Mouse (Mus musculus) left cerebral cortex, adult 2 months (tissue): ENCODE measurements around the gene Git1. TPM values are rescaled to one million over a fixed set of nuclear protein-coding genes. Genes with fewer than 3 reads are reported as not detected.

ENCODE experiments used
- DNase-seq, 2 experiments: peaks; one replicate each; pipeline ENCODE4 v3.0.0; 2021 to 2022; ENCODE audit warnings: low spot score in 2 of 2, mixed read lengths in 1 of 2; ENCODE audit errors: extremely low spot score in 1 of 2
- H3K27ac ChIP-seq: fragments of 200-600 bp; 2 replicates; pipeline ENCODE4 v1.8.1; 2022
- H3K4me3 ChIP-seq: fragments of 200-600 bp; 2 replicates; pipeline ENCODE4 v1.8.1; 2022
- CTCF ChIP-seq: fragments of 200-600 bp; IDR thresholded peaks from 2 replicates; pipeline ENCODE4 v1.8.1; 2022; ENCODE audit warnings: antibody characterized with exemption, mild to moderate bottlenecking, moderate library complexity
- intact Hi-C: fragments of 180-260 bp; cut with DNase I; formaldehyde crosslinking; loops from one replicate; pipeline ENCODE4 v1.15.1; 2025
- long read RNA-seq, 2 experiments: library from polyadenylated mRNA; stranded (forward); transcript quantifications; one replicate each; pipeline ENCODE4 v2.0.0; 2021; ENCODE audit warnings: borderline mapping rate in 2 of 2
- total RNA-seq, 2 experiments: library from RNA; stranded (reverse); gene quantifications; 2 replicates each; pipeline ENCODE4 v1.2.3; 2021

The Git1 gene
- total RNA-seq: 100 to 1,000 TPM; 297 to 305 TPM
- long read RNA-seq, experiment 1, transcript Git1-202 (19 exons, 3,476 nt): minor isoform, 41 of 759 reads
- long read RNA-seq, experiment 1, transcript Git1-201 (20 exons, 3,512 nt): major isoform, 599 of 759 reads
- long read RNA-seq, experiment 1, partial matches to known transcripts: 74 of 759 reads
- long read RNA-seq, experiment 1, other reads (novel, unspliced or antisense): 45 of 759 reads
- long read RNA-seq, experiment 2, transcript Git1-202 (19 exons, 3,476 nt): minor isoform, 30 of 662 reads
- long read RNA-seq, experiment 2, transcript Git1-201 (20 exons, 3,512 nt): major isoform, 526 of 662 reads
- long read RNA-seq, experiment 2, partial matches to known transcripts: 53 of 662 reads
- long read RNA-seq, experiment 2, other reads (novel, unspliced or antisense): 53 of 662 reads

DNA sequence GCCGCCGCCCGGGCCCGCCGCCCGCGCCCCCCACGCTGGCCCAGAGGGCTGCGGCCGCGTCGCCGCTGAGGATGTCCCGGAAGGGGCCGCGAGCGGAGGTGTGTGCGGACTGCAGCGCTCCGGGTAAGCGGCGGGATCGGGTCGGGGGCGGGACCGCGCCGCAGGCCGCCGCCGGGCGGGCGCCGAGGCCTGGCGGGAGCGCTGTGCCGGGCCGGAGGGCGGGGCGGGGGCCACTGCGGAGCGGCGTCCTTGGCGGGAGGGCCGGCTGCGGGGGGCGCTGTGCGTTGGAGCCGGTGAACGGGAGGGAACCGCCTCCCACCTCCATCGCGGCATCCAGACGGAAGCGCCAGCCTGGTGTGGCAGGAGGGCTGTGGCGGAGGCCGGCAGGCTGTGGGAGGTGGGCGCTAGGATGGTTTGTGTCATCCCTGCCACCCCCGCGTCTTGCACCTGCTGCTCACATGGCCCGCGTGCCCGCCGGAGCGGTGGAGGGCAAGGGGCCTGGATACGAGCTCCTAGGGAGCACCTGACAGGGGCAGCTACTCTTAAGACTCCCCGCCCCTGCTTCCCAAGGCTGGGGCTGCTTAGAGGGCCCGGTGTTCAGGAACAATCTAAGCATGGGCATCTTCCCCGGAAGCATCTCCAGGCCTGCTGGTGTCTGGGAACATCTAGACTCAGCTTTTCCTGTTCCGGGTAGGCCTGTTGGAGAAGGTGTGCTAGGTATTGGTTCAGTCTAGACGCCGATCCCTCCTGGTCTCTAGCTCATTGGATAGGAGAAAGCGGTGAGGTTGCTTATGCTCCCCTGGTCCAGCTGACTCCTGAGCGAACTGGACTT is at the start of gene Git1:
Gene Git1 (plus strand): TSS at position 51 of the 832 bp plus-strand sequence.
- DNase-seq: peak; percentile 67 to 73
- Histone ChIP-seq H3K4me3 (peak within 1 kb of the TSS; percentile 80), H3K27ac (peak within 1 kb of the TSS; percentile 98)
- intact Hi-C loops: loop anchor here (5.0 to 10.0 kb wide), 2 partner anchors 114 to 491 kb away; partner anchors contain the start of genes Phf12 and Taok1
- no peak; the same call in 1 of the 2 replicates for TF ChIP-seq CTCF

DNA sequence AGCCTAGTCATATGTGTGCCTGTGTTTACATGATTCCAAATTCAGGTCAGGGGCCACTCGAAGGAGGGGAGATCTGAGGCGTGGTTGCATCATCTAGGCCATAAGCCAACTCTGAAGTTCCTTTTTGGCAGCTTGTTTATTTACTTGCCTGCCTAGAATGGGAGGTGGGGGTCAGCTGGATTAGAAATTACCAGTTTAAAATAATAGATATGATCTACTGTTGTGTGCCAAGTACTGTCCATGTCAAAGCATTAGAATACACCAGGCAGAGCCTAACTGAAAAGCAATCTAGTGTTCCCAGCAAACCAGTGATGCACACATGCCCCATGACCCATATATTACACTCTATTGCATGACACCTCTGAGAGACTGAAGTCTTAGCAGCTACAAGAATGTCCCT is 48.4 kb upstream of the Git1 start:
- TF ChIP-seq CTCF: no peak

DNA sequence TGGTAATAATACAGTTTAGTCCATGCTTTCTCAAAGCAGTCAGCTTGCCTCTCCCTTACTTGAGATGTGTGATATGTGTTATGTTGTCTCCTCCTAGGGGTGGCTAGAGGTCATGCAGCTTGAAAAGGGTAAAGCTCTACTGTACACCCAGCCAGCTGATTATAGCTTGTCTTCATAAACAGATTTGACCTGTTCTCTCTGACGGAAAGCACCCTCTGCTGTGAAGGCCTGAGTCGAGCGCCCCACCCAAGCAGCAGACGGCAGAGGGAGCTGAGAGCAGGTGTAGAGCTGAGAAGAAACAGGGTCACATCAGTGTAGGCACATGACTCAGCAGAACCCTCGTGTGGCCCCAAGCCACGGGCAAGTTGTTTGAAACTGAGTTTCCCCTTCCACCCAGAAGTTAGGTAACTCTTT is 46.7 kb upstream of the Git1 start:
- no peak overlapping the region for H3K4me3 ChIP-seq
- DNase-seq: no peak
- TF ChIP-seq CTCF: peak; percentile 71
- H3K27ac ChIP-seq: no peak overlapping the region
- intact Hi-C loops: loop anchor here (2.0 to 5.0 kb wide), 3 partner anchors 129 to 344 kb away; no protein-coding TSS in a partner anchor

More for the DNA sequence above, 48.4 kb upstream of the Git1 start:
- H3K4me3 ChIP-seq: no peak overlapping the region
- no peak overlapping the region for H3K27ac ChIP-seq
- no peak for DNase-seq
- intact Hi-C loops: loop anchor here (5.0 kb wide), 2 partner anchors 128 to 343 kb away; no protein-coding TSS in a partner anchor

DNA sequence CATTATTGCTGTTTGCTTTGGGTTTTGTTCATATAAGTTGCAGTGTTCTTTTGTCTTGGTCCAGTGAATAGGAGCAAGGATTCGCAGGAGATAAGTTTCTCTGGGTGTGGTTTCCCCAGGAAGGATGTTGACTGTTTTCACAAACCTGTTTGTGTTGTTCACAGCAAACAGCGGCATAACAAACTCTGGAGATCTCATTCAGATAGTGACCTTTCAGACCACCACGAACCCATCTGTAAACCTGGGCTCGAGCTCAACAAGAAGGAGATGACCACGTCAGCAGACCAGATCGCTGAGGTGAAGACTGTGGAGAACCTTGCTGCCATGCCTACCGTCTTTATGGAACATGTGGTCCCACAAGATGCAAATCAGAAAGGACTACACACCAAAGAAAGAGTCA is 44.1 kb upstream of the Git1 start:
- Histone ChIP-seq H3K4me3 (no peak overlapping the region), H3K27ac (no peak overlapping the region)
- no peak for DNase-seq
- intact Hi-C loops: loop anchor here (5.0 kb wide), 2 partner anchors 132 to 347 kb away; no protein-coding TSS in a partner anchor
- TF ChIP-seq CTCF: no peak

DNA sequence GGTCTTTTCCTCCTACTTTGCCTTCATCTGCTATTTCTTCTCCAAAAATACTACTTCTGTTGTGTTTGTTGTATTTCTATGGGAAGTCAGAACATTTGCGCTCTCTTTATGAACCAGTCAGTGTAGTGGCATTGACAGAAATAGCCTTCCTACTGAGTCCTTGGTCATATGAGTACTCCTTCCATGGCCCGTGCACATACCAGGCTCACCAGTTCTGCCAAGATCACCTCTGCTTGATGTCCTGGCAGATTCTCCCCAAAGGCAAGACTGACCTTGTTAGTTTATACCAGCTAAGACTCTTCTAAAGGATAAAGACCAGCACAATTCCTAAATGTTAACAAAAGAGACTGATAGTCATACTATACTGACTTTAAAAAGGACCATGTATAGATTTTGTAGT is 41.7 kb upstream of the Git1 start:
- no peak for DNase-seq

DNA sequence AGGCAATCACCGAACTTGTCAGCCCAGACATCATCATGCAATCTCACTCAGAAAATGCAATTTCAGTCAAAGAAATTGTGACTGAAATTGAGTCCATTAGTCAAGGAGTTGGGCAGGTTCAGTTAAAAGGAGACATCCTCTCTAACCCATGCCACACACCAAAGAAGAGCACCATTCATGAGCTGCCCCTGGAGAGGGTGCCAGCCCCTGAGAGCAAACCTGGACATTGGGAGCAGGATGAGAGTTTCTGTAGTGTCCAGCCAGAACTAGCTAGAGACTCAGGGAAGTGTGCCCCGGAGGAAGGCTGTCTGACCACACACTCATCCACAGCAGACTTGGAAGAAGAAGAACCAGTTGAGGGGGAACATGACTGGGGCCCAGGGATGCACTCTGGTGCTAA is 40.0 kb upstream of the Git1 start:
- H3K27ac ChIP-seq: no peak overlapping the region
- DNase-seq: no peak
- TF ChIP-seq CTCF: no peak
- intact Hi-C loops: no loop called here
- H3K4me3 ChIP-seq: no peak overlapping the region

More for the DNA sequence above, 41.7 kb upstream of the Git1 start:
- intact Hi-C loops: no loop called here
- TF ChIP-seq CTCF: no peak
- no peak overlapping the region for H3K4me3 ChIP-seq
- H3K27ac ChIP-seq: no peak overlapping the region

DNA sequence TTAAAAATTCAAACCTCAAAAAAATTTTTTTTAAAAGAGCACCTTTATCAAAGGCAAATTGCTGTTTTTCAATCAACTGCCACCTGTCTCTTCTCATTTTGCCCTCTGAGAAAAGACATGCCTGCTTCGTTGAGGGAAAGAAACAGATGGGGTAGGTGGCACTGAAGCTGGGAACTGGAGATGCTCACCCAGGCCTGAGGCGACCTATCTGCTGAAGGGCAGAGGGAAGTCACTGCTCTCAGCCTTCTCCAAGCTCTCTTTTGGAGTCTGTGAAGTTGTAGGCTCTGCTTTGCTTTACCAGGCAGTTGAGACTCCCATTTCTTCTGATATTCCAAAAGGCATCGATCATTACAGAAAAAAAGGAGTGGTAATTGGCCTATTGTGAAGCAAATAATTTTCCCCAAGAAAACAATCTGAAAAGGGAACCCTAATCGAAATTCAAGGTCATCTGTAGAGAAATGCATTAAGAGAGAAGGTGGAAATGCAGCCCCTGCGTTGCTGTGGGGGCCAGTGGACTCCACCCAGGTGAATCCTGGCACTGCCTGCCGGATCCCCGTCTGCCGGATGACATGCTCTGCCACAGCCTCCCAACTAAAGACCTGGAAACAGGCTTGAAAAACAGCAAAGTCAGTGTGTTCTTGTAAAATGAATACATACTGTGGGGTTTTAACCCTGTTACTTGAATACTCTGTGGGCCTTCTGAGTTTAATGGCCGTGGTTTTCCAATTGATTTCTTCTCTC is 37.4 kb upstream of the Git1 start:
- DNase-seq: no peak
- no peak for TF ChIP-seq CTCF
- intact Hi-C loops: no loop called here
- no peak overlapping the region for H3K27ac ChIP-seq
- H3K4me3 ChIP-seq: no peak overlapping the region

DNA sequence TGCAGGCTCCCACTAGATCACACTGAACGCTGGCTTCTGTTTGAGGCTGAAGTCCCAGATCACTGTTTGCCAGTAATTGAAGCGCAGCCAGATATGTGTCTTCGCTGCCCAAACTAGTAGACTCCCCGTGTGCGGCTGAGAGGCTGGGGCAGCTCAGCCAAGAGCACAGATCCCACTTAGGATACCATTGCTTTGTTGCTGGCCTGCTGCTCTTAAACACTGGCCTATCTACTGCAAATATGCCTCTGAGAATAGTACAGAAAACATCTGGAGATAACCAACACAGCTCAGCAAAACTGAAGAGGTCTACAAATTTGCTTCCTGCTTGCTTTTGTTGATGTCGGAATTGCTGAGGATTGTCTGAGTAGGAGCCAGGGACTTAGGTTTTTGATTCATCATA is 36.5 kb upstream of the Git1 start:
- DNase-seq: no peak
- intact Hi-C loops: no loop called here
- Histone ChIP-seq H3K27ac (no peak overlapping the region), H3K4me3 (no peak overlapping the region)
- TF ChIP-seq CTCF: no peak

DNA sequence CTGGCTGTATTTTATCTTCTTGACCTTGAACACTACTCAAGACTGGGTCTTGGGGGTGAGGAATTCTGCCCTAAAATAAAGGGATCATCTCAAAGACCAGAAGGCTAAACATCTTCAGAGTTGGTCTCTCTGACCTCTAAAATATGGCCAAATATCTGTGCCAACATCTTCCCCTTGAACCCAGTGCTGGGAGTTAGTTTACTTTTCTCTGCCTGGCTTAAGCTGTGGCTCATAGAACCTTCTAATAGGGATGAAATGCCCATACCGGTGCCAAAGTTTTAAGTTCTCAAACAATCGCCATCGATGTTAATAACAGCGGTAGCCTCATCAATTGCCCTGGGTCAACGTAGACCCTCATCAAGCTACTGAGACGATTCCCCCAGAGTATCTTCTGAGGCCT is 31.5 kb upstream of the Git1 start:
- H3K4me3 ChIP-seq: peak overlapping the region; percentile 61
- H3K27ac ChIP-seq: peak overlapping the region; percentile 76; the same call in 1 of the 2 replicates
- no peak for TF ChIP-seq CTCF
- intact Hi-C loops: no loop called here
- no peak for DNase-seq

DNA sequence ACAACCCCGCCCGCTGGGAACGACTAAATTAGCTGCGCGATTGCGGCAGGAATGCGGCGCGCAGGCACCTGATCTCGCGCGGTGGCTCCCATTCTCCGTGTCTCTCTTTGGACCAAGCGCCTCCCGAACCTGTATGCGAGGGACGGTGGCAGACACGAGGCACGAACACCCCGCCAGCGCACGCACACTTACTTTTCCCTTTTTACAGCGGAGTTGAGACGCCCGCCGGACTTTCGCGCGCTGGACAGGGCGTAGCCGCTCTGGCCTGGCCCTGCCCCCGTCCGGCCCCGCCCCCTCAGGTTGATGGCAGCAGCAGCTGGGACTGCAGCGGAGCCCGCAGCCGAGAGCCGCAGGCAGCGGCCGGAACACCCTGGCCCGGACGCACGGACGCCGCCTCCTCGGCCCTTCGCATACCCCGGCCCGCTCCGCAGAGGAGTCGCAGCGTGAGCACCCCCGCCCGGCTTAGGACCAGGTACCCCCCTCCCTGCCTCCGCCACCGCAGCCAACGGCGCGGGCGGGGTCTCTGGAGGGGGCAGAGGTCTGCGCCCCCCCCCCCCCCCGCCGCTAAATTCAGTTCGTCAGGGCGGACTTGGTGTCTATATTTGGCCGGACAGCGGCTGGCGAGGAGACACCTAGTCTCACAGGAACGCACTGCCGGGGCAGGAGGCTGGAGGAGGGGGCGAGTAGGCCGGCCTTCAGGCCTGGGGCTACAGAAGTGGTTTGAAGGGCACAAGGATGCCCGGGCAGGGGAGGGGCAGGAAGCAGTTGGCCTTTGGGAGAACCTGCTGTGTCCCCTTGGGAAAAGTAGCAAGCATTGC is 30.9 kb upstream of the Git1 start, which contains the start of gene Coro6:
Gene Coro6 (plus strand): TSS at position 129 of the 818 bp plus-strand sequence.
- Histone ChIP-seq H3K27ac (peak within 1 kb of the TSS; percentile 76), H3K4me3 (peak within 1 kb of the TSS; percentile 61)
- intact Hi-C loops: no loop called here
- peak; percentile 50 for DNase-seq
- TF ChIP-seq CTCF: no peak

DNA sequence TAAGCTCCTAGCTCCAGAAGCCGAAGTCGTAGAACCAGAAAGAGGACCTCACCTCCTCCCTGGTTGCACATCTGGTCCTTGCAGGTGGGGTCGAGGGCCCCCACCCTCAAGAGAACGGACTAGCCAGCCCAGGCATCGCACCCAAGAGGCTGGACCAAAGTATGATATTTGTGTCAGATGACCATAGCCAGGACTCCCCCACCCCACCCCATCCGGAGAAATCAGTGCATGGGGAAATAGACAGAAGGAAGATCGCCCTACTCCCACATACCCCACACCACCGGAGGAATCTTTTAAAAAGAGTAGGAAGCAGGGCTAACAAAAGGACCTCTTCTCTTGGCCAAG is 30.3 kb upstream of the Git1 start:
- no peak for TF ChIP-seq CTCF
- no peak for DNase-seq
- Histone ChIP-seq H3K27ac (peak overlapping the region; percentile 76), H3K4me3 (peak overlapping the region; percentile 61)
- intact Hi-C loops: no loop called here
